Mouse (Mus musculus) adrenal gland (tissue): ENCODE data around the gene Grap.

Experiments used
- intact Hi-C: fragments of 180-260 bp; cut with DNase I; formaldehyde crosslinking; loops from one replicate; pipeline ENCODE4 v1.15.1; 2025
- long read RNA-seq, 2 experiments: library from polyadenylated mRNA; unstranded; transcript quantifications; one replicate each; pipeline ENCODE4 v2.0.0; 2020; ENCODE audit warnings: borderline replicate concordance in 1 of 2; ENCODE audit not compliant: insufficient replicate concordance in 1 of 2

Gene Grap
- long read RNA-seq, experiment 1, transcript Grap-201 (5 exons, 1,662 nt) = major isoform, 24 of 25 reads
- long read RNA-seq, experiment 1, partial matches to known transcripts = 0 of 25 reads
- long read RNA-seq, experiment 1, other reads (novel, unspliced or antisense) = 1 of 25 reads
- long read RNA-seq, experiment 2, transcript Grap-201 (5 exons, 1,662 nt) = major isoform, 25 of 27 reads
- long read RNA-seq, experiment 2, partial matches to known transcripts = 2 of 27 reads
- long read RNA-seq, experiment 2, other reads (novel, unspliced or antisense) = 0 of 27 reads

- intact Hi-C loops = no loop called here
These were observed at the start of gene Grap for GRCm38 (mm10) chr11:61652686-61653447. Gene Grap (plus strand): TSS chr11:61653265.

- intact Hi-C loops = no loop called here
These were observed 45.0 kb upstream of the Grap start for GRCm38 (mm10) chr11:61608072-61608471.

DNA sequence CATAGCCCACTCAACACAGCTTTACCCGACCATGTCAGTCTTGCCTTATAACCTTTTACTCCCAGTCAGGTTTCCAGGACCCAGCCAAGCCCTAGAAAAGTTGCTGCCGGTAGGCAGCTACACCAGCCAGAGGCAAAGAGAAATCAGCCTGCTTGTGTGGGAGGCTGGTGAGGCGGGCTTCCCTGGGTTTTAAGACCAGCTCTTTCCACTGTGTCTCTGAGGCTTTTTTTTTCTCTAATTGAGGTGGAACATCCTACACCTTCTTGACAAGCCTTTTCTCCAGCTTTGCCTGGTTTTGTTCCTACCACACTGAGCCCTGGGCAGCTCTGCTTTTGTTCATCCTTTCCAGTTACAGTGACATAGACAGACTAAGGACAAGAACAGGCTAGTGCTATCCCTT, 41.9 kb upstream of the Grap start:
- intact Hi-C loops = loop anchor here (10.0 kb wide), 1 partner anchor 486 kb away; the partner anchor contains the start of gene Tnfrsf13b

- intact Hi-C loops = loop anchor here (10.0 kb wide), 1 partner anchor 487 kb away; the partner anchor contains the start of gene Tnfrsf13b
These were observed 40.9 kb upstream of the Grap start for GRCm38 (mm10) chr11:61612116-61612635.

DNA sequence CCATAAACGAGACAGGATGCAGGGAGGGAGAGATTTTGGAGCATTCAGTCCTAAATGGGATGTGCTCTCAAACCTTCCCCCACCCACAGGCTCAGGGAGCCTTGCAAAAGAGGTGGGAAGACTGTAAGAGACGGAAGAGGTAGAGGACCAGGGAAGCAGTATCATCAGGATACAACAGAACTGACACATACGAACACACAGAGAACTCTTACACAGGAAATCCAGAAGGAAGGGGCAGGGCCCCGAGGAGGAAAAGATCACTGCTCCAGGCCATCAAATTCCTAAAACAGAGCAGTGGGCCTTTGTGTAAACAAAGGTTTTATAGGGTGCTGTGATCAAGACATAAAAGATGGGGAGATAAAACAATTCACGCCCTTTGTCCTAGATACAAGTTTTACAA, 38.7 kb upstream of the Grap start:
- intact Hi-C loops = loop anchor here (10.0 kb wide), 1 partner anchor 490 kb away; the partner anchor contains the start of gene Tnfrsf13b

GRCm38 (mm10) chr11:61615686-61616522, 37.2 kb upstream of the Grap start:
- intact Hi-C loops = loop anchor here (5.0 to 10.0 kb wide), 3 partner anchors 109 to 491 kb away; partner anchors contain the start of genes B9d1 and Tnfrsf13b

DNA sequence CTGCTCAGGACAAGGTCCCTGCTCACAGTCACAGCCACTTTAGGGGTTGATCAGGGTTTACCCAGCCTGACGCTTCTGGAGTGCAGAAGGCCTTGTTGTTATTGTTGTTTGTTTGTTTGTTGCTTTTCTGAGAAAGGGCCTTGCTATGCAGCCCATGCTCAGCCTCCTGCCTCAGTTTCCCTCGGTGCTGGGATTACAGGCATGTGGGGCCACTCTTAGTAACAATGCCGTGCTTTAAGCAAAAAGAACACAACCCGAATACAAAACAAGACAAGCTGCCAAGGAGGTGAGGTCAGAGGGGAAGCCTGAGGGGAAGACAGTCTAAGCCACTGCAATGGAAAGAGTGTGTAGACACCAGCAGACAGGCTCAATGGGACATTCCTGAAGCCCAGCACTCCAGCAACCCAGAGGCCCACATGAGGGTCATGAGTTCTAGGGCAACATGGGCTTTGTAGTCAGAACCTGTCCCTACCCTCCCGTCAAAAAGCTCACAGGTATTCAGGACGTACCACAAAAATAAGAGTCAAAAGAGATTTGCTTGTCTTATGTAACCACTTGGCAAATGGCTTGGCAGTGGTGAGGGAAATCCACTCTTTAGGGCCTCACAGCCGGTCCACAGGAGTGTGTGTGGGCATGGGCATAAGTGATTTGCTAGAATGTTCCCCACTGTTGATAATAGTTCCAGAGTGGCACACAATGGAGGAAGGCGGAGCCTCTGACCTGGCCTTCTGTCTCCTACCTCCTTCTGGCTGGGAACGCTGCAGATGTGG, 36.4 kb upstream of the Grap start:
- intact Hi-C loops = loop anchor here (5.0 to 10.0 kb wide), 3 partner anchors 109 to 492 kb away; partner anchors contain the start of genes B9d1 and Tnfrsf13b

DNA sequence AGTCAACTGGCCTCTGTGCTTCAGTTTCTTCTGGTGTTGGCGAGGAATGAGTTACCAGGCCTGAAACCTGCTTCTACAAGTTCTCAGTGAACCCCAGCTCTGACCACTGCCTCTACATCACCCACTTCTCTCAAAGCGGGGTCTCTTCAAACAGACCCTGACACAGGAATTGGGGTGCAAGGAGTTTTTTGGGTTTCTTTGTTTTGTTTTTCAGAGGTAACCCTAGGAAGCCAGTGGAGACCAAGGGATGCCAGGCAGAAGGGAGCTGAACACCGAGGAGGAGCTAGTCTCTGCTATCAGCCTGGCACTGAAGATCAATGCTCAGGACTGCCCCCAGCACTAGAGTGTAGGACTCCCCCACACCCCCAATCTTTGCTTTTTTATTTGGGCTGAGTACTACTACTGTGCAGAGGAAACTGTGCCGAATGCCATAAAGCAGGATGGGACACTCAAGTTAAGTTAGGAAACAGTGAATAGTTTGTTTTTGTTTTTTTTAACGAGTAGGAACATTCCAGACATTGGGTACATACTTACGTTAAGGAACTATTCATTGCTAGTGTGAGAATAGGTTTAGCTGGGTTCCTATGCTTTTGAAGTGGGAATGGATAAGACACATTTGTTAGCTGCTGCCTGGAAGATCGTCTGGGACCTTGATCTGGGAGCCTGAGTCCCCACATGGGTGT, 35.6 kb upstream of the Grap start:
- intact Hi-C loops = loop anchor here (5.0 to 10.0 kb wide), 3 partner anchors 110 to 493 kb away; partner anchors contain the start of genes B9d1 and Tnfrsf13b

- intact Hi-C loops = loop anchor here (5.0 to 10.0 kb wide), 3 partner anchors 111 to 493 kb away; partner anchors contain the start of genes B9d1 and Tnfrsf13b
These were observed 34.9 kb upstream of the Grap start for GRCm38 (mm10) chr11:61618131-61618530.

DNA sequence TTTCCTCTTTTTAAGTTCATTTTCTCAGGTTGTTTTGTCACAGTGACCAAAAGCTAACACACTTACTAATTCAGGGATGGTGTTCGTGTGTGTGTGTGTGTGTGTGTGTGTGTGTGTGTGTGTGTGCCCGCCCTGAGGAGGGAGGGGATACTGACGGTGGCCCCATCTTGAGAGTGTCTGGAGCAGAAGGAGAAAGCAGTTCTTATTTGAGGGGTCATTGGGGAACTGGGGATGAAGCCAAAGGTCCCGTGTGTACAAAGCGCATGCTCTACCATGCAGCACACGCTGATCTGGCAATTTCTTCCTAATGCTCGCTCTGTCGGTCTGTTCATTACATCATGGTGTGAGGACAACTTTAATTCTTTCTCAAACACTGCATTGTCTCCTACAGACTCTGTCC, 34.5 kb upstream of the Grap start:
- intact Hi-C loops = loop anchor here (5.0 to 10.0 kb wide), 3 partner anchors 111 to 494 kb away; partner anchors contain the start of genes B9d1 and Tnfrsf13b

GRCm38 (mm10) chr11:61619356-61619755, 33.7 kb upstream of the Grap start:
- intact Hi-C loops = loop anchor here (5.0 to 10.0 kb wide), 3 partner anchors 112 to 495 kb away; partner anchors contain the start of genes B9d1 and Tnfrsf13b

- intact Hi-C loops = loop anchor here (5.0 to 10.0 kb wide), 3 partner anchors 113 to 495 kb away; partner anchors contain the start of genes B9d1 and Tnfrsf13b
These were observed 33.2 kb upstream of the Grap start for GRCm38 (mm10) chr11:61619791-61620241.

GRCm38 (mm10) chr11:61620254-61620670, 32.8 kb upstream of the Grap start:
- intact Hi-C loops = no loop called here

DNA sequence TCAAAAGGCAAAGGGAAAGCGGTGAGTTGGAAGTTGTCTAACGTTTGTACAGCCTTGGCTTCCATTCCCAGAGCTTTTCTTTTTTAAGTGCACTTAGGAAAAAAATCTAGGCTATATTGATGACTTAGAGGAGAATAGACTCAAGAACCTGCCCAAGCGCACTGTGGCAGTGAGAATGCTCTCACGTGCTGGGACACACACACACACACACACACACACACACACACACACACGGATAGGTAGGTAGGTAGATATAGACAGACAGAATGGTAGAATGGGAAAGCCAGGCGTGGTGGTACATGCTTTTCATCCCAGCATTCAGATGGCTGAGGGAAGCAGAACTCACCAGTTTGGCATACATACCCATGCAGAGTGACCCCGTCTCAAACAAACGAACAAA, 32.3 kb upstream of the Grap start:
- intact Hi-C loops = no loop called here

GRCm38 (mm10) chr11:61625136-61625535, 27.9 kb upstream of the Grap start:
- intact Hi-C loops = no loop called here

- intact Hi-C loops = no loop called here
These were observed 26.6 kb upstream of the Grap start for GRCm38 (mm10) chr11:61626509-61626908.

- intact Hi-C loops = loop anchor here (2.0 to 10.0 kb wide), 2 partner anchors 85 to 1765 kb away; no protein-coding TSS in a partner anchor
These were observed 23.4 kb upstream of the Grap start for GRCm38 (mm10) chr11:61629621-61630020.

DNA sequence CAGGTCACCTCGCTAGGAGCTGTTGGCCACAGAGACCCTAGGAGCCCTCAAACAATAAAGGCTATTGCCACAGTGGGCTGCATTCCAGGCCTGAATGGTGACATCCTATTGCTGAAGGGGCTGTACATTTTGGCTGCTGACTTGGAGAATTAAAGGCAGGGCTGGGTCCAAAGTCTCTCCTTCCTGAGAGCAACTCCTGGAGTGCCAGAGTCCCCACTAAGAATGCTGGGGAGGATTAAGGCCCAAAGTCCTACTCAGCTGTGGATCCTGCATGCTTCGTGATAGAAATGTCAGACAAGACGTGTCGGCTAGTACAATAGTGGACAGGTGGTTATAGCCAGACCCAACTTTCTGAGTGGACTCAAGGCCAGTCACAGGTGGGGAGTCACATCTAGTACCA, 16.8 kb upstream of the Grap start:
- intact Hi-C loops = loop anchor here (10.0 kb wide), 1 partner anchor 1772 kb away; no protein-coding TSS in a partner anchor

DNA sequence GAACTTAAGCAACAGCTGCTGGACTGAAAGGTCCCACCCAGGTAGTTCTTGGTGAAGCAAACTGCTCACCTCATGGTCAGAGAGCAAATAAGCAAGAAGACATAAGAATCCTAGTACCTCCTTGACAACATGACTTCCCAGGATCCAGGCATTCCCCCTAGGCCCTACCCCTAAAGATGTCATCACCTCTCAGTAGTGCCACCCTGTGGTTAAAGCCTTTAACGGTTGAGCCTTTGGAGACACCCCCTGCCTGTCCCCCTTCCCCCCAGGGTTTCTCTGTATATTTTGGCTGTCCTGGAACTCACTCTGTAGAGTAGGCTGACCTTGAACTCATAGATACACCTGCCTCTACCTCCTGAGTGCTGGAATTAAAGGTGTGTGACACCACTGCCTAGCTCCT, 15.7 kb upstream of the Grap start:
- intact Hi-C loops = loop anchor here (10.0 kb wide), 1 partner anchor 1773 kb away; no protein-coding TSS in a partner anchor
